Mouse (Mus musculus) spleen, postnatal 36 days (tissue): ENCODE measurements at regions not wholly inside any gene's neighbourhood (a gene's known extent, or its start where the extent isn't known, plus 50 kb on each side); places are given as distances from the start of the nearest gene placed in this dataset.

Experiments used
- DNase-seq, 2 experiments: peaks; one replicate each; pipeline ENCODE4 v3.0.0; 2022; ENCODE audit warnings: low spot score in 2 of 2, mixed read lengths in 1 of 2

- no peak for DNase-seq
Measured at GRCm38 (mm10) chr13:28651810-28652209, 301.7 kb downstream of the Sox4 start.

DNA sequence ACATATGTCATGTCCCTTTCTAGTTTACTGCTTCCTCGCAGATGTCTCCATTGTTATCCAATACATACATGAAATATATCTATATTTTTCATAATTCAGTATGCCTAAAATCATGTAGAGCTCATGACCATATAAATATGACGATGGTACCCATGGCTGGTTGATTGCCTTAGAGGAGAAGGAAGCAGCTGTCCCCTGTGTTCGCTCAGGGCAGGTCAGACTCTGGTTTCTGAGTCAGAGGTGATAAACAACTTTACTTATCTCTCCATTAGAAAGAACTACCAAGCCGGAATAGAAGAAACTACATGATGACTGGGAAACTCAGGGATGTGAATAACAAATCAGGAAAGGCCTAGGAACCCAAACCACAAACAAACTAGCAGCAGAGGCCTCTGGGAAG is 307.6 kb downstream of the Sox4 start:
- DNase-seq: no peak

- DNase-seq: no peak
Measured at GRCm38 (mm10) chr13:28644846-28645574, 308.5 kb downstream of the Sox4 start.

DNA sequence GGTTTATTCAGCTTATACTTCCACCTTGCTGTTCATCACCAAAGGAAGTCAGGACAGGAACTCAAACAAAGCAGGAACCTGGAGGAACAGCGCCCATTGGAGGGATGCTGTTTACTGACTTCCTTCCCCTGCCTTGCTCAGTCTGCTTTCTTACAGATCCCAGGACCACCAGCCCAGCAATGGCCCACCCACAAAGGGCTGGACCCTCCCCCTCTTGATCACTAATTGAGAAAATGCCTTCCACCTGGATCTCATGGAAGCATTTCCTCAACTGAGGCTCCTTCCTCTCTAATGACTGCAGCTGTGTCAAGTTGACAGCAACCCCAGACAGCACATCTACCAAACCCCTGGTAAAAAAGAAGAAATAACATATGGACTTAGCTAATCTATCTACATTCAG is 312.7 kb downstream of the Sox4 start:
- no peak for DNase-seq

GRCm38 (mm10) chr13:28635230-28635950 is 318.1 kb downstream of the Sox4 start:
- DNase-seq: no peak

GRCm38 (mm10) chr13:28633541-28634041 is 319.9 kb downstream of the Sox4 start:
- DNase-seq: no peak

GRCm38 (mm10) chr13:28629431-28630331 is 323.8 kb downstream of the Sox4 start:
- DNase-seq: no peak

GRCm38 (mm10) chr13:28628751-28629150 is 324.8 kb downstream of the Sox4 start:
- no peak for DNase-seq

DNA sequence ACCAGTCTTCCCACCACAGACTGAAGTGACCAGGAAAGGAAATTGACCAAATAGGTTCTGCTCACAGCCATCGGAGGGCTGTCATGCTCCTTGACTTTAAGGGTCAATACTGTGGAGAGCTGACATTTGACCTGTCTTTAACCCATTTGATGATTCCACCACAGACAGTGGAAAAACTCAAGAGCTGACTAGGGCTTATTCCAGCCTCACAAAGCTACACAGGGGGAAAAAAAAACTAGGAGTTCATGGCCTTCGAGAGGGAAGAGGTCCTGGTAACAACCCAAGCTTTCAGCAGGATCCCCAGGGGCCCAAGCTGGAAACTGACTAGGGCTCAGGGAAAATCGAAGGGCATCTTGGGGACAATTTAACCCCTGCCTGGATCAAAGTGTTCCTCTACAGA is 334.6 kb downstream of the Sox4 start:
- no peak for DNase-seq

DNA sequence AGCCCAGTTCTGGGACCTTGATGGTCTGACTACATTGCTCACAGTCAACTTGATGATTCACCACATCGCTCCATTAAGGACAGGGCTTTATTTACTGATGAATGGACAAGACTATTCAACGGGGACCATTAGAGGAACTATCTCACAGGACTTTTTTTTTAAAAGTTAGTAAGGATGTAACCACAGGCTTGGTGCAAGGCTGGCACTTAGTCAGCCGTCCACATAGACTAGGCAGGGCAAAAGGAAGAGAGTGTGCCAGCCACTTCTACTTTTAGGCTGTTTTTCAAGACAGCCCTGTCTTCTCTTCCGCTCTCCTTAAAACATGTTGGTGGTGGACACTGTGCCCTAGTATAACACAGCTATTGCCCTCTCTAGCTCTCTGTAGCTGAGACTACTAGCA is 336.0 kb downstream of the Sox4 start:
- DNase-seq: no peak

DNA sequence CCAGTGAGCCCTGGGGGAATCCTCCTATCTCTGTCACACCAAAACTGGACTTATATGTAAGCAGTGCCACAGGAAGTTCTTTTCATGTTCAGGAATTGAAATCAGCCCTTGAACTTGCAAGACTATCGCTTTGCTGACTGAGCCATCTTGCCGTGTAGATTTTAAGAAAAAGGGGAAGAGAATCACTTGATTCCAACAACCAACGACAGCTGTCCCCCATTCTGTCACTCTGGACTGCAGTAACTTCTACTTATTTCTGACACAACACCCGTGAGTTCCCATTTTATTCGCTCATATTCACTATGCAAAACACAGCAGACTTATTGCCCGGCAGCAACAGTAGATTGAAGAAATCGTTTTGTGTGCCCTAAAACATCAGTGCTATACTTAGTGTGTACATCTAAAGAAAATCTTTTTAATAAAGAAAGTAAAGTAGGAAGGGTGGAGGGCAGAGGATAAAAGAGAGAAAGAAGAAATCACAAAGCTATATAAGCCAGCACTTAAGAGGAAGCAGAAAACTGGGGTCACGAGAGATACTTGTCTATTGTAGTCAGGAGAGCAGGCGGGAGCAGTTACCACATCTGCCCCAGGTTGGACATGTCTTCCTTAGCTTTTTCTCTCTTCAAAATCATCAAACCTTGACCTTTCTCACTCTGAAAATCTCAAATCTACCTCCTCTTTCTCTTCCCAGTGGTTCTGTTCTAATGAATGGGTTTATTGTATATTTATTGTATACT is 336.7 kb downstream of the Sox4 start:
- DNase-seq: no peak

- no peak for DNase-seq
Measured at GRCm38 (mm10) chr13:28607551-28608114, 345.9 kb downstream of the Sox4 start.

GRCm38 (mm10) chr13:28606651-28607050 is 346.9 kb downstream of the Sox4 start:
- no peak for DNase-seq

- DNase-seq: no peak
Measured at GRCm38 (mm10) chr13:28605833-28606232, 347.7 kb downstream of the Sox4 start.

GRCm38 (mm10) chr13:28604016-28604415 is 346.7 kb downstream of the Gm11361 start:
- DNase-seq: no peak

DNA sequence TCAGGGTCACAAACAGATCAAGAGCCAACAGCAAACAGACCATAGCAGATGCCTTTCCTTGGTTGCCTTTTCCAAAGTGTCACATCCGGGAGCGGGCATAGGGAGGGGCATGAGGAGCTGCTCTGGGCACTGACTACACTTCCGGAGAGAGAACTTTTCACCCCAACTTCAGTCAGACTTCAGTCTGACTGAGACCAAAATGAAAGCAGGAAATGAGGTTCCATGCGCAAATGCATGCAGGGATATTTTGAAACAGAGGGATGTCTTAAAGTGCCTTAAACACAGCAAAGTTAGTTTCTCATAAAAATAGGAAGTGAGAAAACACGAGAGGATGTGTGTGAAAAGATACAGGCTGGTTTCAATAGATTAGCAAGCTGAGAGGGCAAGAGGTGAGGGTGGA is 343.5 kb downstream of the Gm11361 start:
- peak; percentile 19 to 42 for DNase-seq

- DNase-seq: no peak
Measured at GRCm38 (mm10) chr13:28596367-28596766, 339.0 kb downstream of the Gm11361 start.

DNA sequence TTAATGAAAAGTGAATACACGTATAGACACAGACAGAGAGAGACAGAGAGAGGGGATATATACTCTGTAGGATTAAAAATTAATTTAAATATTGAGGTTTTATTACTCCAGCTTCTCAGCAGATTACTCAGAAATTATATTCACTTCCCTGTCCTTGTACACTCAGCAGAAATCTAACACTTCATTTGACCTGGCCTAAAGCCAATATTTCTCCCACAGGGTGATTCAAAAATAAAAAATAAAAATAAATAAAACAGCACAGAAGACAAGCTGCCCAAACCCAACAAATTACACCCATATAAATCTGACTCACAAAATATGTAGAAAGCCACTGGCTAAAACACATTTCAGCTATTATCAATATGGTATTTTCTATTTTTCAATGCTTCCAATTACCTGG is 334.8 kb downstream of the Gm11361 start:
- DNase-seq: no peak

DNA sequence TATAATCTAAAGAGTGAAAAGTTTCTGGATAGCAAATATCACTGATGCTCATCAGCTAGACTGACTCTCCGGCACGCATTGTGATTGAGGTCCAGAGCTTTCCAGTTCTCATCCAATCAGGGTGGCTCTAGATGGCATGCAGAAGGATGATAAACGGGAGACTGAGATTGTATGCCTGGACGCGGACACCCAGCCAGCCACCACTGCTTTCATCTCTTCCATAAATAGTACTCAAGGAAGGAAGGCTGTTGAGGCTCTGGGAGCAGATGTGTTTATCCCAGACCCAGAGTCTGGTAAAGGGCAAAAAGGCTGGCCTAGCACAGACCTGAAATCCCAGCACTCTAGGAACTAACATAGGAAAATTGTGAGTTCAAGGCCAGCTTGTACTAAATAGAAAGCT is 330.6 kb downstream of the Gm11361 start:
- DNase-seq: no peak

GRCm38 (mm10) chr13:28586693-28587092 is 329.4 kb downstream of the Gm11361 start:
- DNase-seq: no peak

DNA sequence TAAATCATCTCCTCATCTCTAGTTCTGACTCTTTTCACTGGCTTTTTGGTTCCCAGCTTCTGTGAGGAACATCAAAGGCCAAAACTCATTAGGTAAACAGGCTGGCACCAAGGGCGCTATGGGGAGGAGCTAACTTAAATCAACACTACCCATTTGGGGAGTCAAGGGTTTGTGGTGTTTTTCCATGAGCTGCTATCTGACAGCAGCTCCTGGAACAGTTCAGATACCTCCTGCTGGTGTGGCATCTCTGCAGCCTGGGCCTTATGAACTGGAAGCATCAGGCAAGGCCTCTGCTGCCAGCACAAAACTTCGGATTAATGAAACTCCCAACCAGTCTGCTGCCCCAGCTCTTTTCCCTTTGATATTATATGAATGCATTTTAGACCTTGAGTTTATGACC is 328.8 kb downstream of the Gm11361 start:
- no peak for DNase-seq
